Mouse (Mus musculus) CH12.LX (cell line): ENCODE results near the gene Rgs7. TPM values are rescaled to one million over a fixed set of nuclear protein-coding genes. Genes with fewer than 3 reads are reported as not detected.

Source experiments
- DNase-seq: peaks from one replicate; pipeline ENCODE4 v3.0.0-alpha.2; 2013; ENCODE audit errors: extremely low read depth
- H3K27ac ChIP-seq: 2 replicates; pipeline ENCODE4 v1.5.1; 2012; ENCODE audit warnings: low read depth, mild to moderate bottlenecking, control low read depth, moderate library complexity; ENCODE audit not compliant: insufficient read depth
- H3K27me3 ChIP-seq: replicated peaks from 2 replicates; pipeline ENCODE3; 2012; ENCODE audit warnings: inconsistent platforms
- H3K36me3 ChIP-seq, 2 experiments: replicated peaks in 1 of 2; 2 replicates each; pipeline versions ENCODE3 to v1.6.1; 2012; ENCODE audit warnings: inconsistent platforms in 1 of 2, low read length in 1 of 2, mild to moderate bottlenecking in 1 of 2, mixed read lengths in 1 of 2, moderate library complexity in 1 of 2; ENCODE audit not compliant: control insufficient read depth in 1 of 2, insufficient read depth in 1 of 2
- H3K4me1 ChIP-seq, 2 experiments: 2 replicates each; pipeline ENCODE4 v1.6.1; 2012; ENCODE audit warnings: inconsistent platforms in 1 of 2, moderate library complexity in 1 of 2; ENCODE audit not compliant: insufficient read depth in 2 of 2, control insufficient read depth in 1 of 2
- H3K4me2 ChIP-seq: 2 replicates; pipeline ENCODE4 v1.6.1; 2012; ENCODE audit warnings: low read depth, mild to moderate bottlenecking, control low read depth; ENCODE audit not compliant: poor library complexity, insufficient read depth, severe bottlenecking
- H3K4me3 ChIP-seq, 3 experiments: fragments of 150-350 bp in 1 of 3; sonication (generic) in 1 of 3; replicated peaks in 1 of 3; 2 replicates each; pipeline versions ENCODE3 to v1.5.1; 2011 to 2012; ENCODE audit warnings: low read depth in 2 of 3, low read length in 2 of 3, mild to moderate bottlenecking in 2 of 3, moderate library complexity in 2 of 3, control low read depth in 1 of 3, improper control_type of control experiment in 1 of 3, inconsistent platforms in 1 of 3, mixed read lengths in 1 of 3; ENCODE audit not compliant: poor library complexity in 1 of 3
- H3K79me2 ChIP-seq: replicated peaks from 2 replicates; pipeline ENCODE4 v1.6.1; 2012; ENCODE audit warnings: mild to moderate bottlenecking, moderate library complexity; ENCODE audit not compliant: control insufficient read depth, poor library complexity, insufficient read depth, severe bottlenecking; ENCODE audit errors: extremely low read depth
- H3K9ac ChIP-seq: 2 replicates; pipeline ENCODE4 v1.6.1; 2012; ENCODE audit warnings: low read depth, mild to moderate bottlenecking, control low read depth, moderate library complexity; ENCODE audit not compliant: insufficient read depth
- H3K9me3 ChIP-seq: replicated peaks from 2 replicates; pipeline ENCODE3; 2012; ENCODE audit warnings: low read length, inconsistent platforms, mixed read lengths
- CHD2 ChIP-seq: IDR thresholded peaks from 2 replicates; pipeline ENCODE4 v1.6.1; 2011; ENCODE audit warnings: low read length, improper control_type of control experiment
- CTCF ChIP-seq, 2 experiments: IDR thresholded peaks in 1 of 2; conservative IDR thresholded peaks in 1 of 2; 2 replicates each; pipeline ENCODE4 v1.5.1; 2011 to 2012; ENCODE audit warnings: low read depth in 2 of 2, low read length in 2 of 2, improper control_type of control experiment in 1 of 2, inconsistent platforms in 1 of 2, mild to moderate bottlenecking in 1 of 2, moderate library complexity in 1 of 2
- ELF1 ChIP-seq: IDR thresholded peaks from 2 replicates; pipeline ENCODE4 v1.6.1; 2014; ENCODE audit warnings: low read depth, mild to moderate bottlenecking, inconsistent platforms, low read length, improper control_type of control experiment
- ETS1 ChIP-seq: conservative IDR thresholded peaks from 2 replicates; pipeline ENCODE4 v1.6.1; 2012; ENCODE audit warnings: low read depth, mild to moderate bottlenecking, inconsistent platforms, low read length, improper control_type of control experiment, moderate library complexity
- GABPA ChIP-seq: IDR thresholded peaks from 2 replicates; pipeline ENCODE4 v1.6.1; 2012; ENCODE audit warnings: low read depth, low read length, improper control_type of control experiment, inconsistent platforms; ENCODE audit not compliant: insufficient replicate concordance
- IRF4 ChIP-seq: IDR thresholded peaks from 2 replicates; pipeline ENCODE4 v1.6.1; 2014; ENCODE audit warnings: low read depth, mild to moderate bottlenecking, inconsistent platforms, low read length, improper control_type of control experiment
- MAX ChIP-seq: IDR thresholded peaks from 2 replicates; pipeline ENCODE4 v1.6.1; 2011; ENCODE audit warnings: low read length, improper control_type of control experiment
- MAZ ChIP-seq: IDR thresholded peaks from 2 replicates; pipeline ENCODE4 v1.6.1; 2012; ENCODE audit warnings: low read depth, mild to moderate bottlenecking, inconsistent platforms, low read length, improper control_type of control experiment, moderate library complexity
- MEF2A ChIP-seq: IDR thresholded peaks from 2 replicates; pipeline ENCODE4 v1.6.1; 2014; ENCODE audit warnings: low read depth, mild to moderate bottlenecking, inconsistent platforms, low read length, improper control_type of control experiment, borderline replicate concordance
- MYC ChIP-seq: IDR thresholded peaks from 2 replicates; pipeline ENCODE4 v1.6.1; 2011; ENCODE audit warnings: low read depth, mild to moderate bottlenecking, improper control_type of control experiment, low read length
- NRF1 ChIP-seq: IDR thresholded peaks from 2 replicates; pipeline ENCODE4 v1.6.1; 2014; ENCODE audit warnings: low read depth, mild to moderate bottlenecking, inconsistent platforms, low read length, improper control_type of control experiment, moderate library complexity
- PAX5 ChIP-seq: IDR thresholded peaks from 2 replicates; pipeline ENCODE4 v1.6.1; 2012; ENCODE audit warnings: low read length, inconsistent platforms, mixed read lengths
- POLR2A ChIP-seq: IDR thresholded peaks from 2 replicates; pipeline ENCODE4 v1.6.1; 2011; ENCODE audit warnings: low read depth, mild to moderate bottlenecking, improper control_type of control experiment, low read length
- POLR2AphosphoS2 ChIP-seq: IDR thresholded peaks from 2 replicates; pipeline ENCODE4 v1.6.1; 2011; ENCODE audit warnings: low read depth, low read length, improper control_type of control experiment
- RAD21 ChIP-seq: IDR thresholded peaks from 2 replicates; pipeline ENCODE4 v1.6.1; 2011; ENCODE audit warnings: low read depth, mild to moderate bottlenecking, low read length, improper control_type of control experiment, moderate library complexity
- RCOR1 ChIP-seq: conservative IDR thresholded peaks from 2 replicates; pipeline ENCODE4 v1.6.1; 2012; ENCODE audit warnings: low read depth, mild to moderate bottlenecking, inconsistent platforms, low read length, improper control_type of control experiment
- SMC3 ChIP-seq: IDR thresholded peaks from 2 replicates; pipeline ENCODE4 v1.6.1; 2011; ENCODE audit warnings: low read depth, low read length, improper control_type of control experiment
- USF2 ChIP-seq: conservative IDR thresholded peaks from 2 replicates; pipeline ENCODE4 v1.6.1; 2011; ENCODE audit warnings: low read depth, low read length, improper control_type of control experiment
- ZKSCAN1 ChIP-seq: IDR thresholded peaks from 2 replicates; pipeline ENCODE4 v1.6.1; 2012; ENCODE audit warnings: low read depth, inconsistent platforms, low read length, improper control_type of control experiment, borderline replicate concordance
- ZNF384 ChIP-seq: IDR thresholded peaks from 2 replicates; pipeline ENCODE4 v1.6.1; 2012; ENCODE audit warnings: low read depth, low read length, improper control_type of control experiment, inconsistent platforms
- dilution Hi-C: fragments of 300-500 bp; cut with MboI; formaldehyde crosslinking; loops from 2 replicates; pipeline ENCODE4 v1.14.3; 2020; ENCODE audit warnings: low sequenced_read_pairs; ENCODE audit not compliant: extremely low pct_unique_long_range_greater_than_20kb, extremely low pct_ligation_motif_present
- in situ Hi-C: fragments of 300-500 bp; cut with MboI; formaldehyde crosslinking; loops from 3 replicates; pipeline ENCODE4 v1.14.3; 2019; ENCODE audit warnings: low sequenced_read_pairs, low pct_ligation_motif_present, low pct_unique_long_range_greater_than_20kb, mixed read lengths
- polyA plus RNA-seq: library from polyadenylated mRNA; unstranded; fragments of >175 nt; gene quantifications from 2 replicates; pipeline ENCODE4 v1.2.1, GENCODE M21; 2012; ENCODE audit warnings: low read depth; ENCODE audit not compliant: insufficient read length
- total RNA-seq, 2 experiments: library from RNA; depleted of rRNA; stranded (reverse); fragments of 300-350 nt in 1 of 2; fragments of >200 nt in 1 of 2; gene quantifications; 2 replicates each; pipeline ENCODE4 v1.2.3; 2012 to 2014

The Rgs7 gene
- total and polyA plus RNA-seq, 3 experiments = 0.04 to 0.30 (median 0.09) TPM

DNA sequence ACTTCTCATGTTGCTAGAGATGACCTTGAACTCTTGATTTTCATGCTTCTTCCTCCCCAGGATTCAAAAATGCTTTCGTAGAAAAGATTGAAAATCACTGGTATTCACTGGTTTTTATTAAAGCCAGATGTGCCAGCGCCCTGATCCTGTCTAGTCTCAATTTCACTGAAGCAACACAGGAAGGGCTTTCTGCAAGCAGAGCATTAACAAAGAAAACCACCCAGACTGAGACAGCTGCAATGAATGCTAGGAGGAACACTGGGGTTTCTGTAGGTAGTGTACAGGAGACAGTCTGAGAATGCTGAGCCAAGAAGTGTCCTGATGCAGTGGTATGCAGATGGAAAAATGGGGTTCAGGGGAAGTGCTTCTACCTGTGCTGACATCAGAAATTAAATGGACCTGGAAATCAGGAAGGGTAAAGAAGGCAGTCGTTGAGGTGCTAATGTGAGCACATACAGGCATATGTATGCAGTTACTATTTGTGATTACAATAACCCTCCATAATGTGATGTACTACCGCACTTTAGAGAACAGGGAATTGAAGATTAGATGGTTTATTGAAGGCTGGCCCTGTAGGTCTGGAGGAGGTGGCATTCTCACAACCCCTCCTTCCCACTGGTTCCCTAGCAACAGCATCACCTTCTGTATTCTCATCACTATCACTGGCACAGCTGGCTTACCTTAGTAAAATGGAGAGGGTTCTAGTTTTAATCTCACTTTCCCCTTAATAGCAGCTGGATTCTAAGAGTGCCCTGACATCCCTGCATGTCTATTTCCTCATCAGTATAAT is 412.3 kb downstream of the Rgs7 start:
- in situ Hi-C loops = no loop called here
- no peak overlapping the region for H3K4me2 ChIP-seq
- H3K4me1 ChIP-seq = no peaks in the 10 kb centered on the region
- H3K36me3 ChIP-seq = no peaks in the 10 kb centered on the region
- dilution Hi-C loops = no loop called here
- H3K9ac ChIP-seq = no peak overlapping the region
- no peaks in the 10 kb centered on the region for H3K79me2 ChIP-seq
- DNase-seq = no peak
- H3K27ac ChIP-seq = no peak overlapping the region
- no peaks in the 10 kb centered on the region for H3K27me3 ChIP-seq
- no peaks in the 10 kb centered on the region for H3K9me3 ChIP-seq
- no peak for TF ChIP-seq PAX5
- no peak overlapping the region for H3K4me3 ChIP-seq

DNA sequence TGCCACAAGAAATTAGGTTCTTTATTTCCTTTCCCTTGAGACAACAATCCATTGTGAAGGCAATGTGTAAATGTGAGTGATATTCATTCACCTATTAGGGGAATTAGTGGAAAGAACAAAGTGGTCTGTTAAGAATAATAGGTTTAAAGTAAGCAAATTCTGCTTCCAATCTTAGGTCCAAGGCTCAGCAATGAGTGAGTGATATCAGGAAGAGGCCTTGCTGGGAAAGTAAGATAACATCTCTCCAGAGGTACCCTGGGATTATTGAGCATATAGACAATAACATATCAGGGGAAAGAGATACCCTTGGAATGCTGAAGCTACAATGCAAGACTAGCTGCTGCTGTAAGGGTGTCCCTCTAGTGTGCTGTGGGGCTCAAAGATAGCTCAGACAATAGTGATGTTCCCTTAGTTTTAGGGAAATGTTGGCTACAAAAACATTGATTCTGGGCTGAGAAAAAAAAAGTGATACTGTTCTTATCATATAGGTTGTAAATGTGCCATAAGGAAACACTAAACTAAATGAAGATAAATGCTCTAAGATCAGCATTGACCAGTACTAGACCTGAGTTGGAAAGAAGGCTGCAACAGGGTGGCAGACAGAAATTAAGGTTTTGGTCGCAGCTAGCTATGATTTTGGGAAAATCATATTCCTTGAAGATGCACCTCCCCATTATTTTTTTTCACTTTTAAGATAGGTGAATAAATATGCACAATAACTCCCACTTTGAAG is 418.6 kb downstream of the Rgs7 start:
- Histone ChIP-seq H3K9ac (no peak overlapping the region), H3K36me3 (no peaks in the 10 kb centered on the region), H3K4me2 (no peak overlapping the region), H3K27ac (no peak overlapping the region), H3K27me3 (no peaks in the 10 kb centered on the region), H3K4me3 (no peak overlapping the region), H3K79me2 (no peaks in the 10 kb centered on the region), H3K9me3 (no peaks in the 10 kb centered on the region), H3K4me1 (no peaks in the 10 kb centered on the region)
- TF ChIP-seq IRF4 (no peak), MYC (no peak), GABPA (no peak), CHD2 (no peak), MEF2A (no peak), MAX (no peak), NRF1 (no peak), POLR2AphosphoS2 (no peak), ELF1 (no peak), ZKSCAN1 (no peak), ZNF384 (no peak), USF2 (no peak), CTCF (conservative IDR thresholded peaks at IDR 0.05 in 1 of 2, IDR thresholded peaks at IDR 0.05 in 1 of 2; ENCODE audit: low read depth in 2 of 2, low read length in 2 of 2) (no peak), MAZ (no peak), ETS1 (no peak), RAD21 (no peak), RCOR1 (no peak), POLR2A (no peak), SMC3 (no peak)
- dilution Hi-C loops (no loop called here), in situ Hi-C loops (no loop called here)
- no peak for DNase-seq
